Comparison of ENCODE assay signal across 11 mouse cellular contexts in genomic region chr5:5515411-5515810, GRCm38 (mm10). TPM values are rescaled to one million over a fixed set of nuclear protein-coding genes. Genes with fewer than 3 reads are reported as not detected.
DNase-seq lines count a peak whose midpoint lies in the region; ATAC-seq lines count a peak whose summit lies in the region.
"Had no signal": no experiment of that assay in that cellular context is flagged by ENCODE, and none has a peak within 500 bp of the region (broad histone marks: within the 10 kb centered on the region; RNA-seq: fewer than 3 reads in every experiment).

No protein-coding gene starts in this region.

- no peaks in the 10 kb centered on the region for H3K27me3 ChIP-seq in neural tube, embryonic 11.5 days (ENCODE audit: control insufficient read depth, insufficient read depth, low read length)
- H3K27me3 ChIP-seq in limb, embryonic 12.5 days, result no peaks in the 10 kb centered on the region
- no peaks in the 10 kb centered on the region for H3K27me3 ChIP-seq in neural tube, embryonic 15.5 days (replicated peaks)
- H3K27me3 ChIP-seq: CH12.LX had no signal

- no peak overlapping the region for H3K27ac ChIP-seq in neural tube, embryonic 11.5 days (ENCODE audit: low read depth, low read length)
- no peak overlapping the region for H3K27ac ChIP-seq in limb, embryonic 12.5 days
- no peak overlapping the region for H3K27ac ChIP-seq in neural tube, embryonic 15.5 days (replicated peaks)

- WGBS in neural tube, embryonic 11.5 days, result 78% methylated on average over 5 of the region's 5 CpGs
- WGBS in limb, embryonic 12.5 days, result 80% methylated on average over 5 of the region's 5 CpGs
- WGBS in neural tube, embryonic 15.5 days, result 82% methylated on average over 5 of the region's 5 CpGs

- H3K4me1 ChIP-seq in neural tube, embryonic 11.5 days (ENCODE audit: control insufficient read depth, insufficient read depth, low read length), result no peaks in the 10 kb centered on the region
- no peaks in the 10 kb centered on the region for H3K4me1 ChIP-seq in limb, embryonic 12.5 days (replicated peaks)
- H3K4me1 ChIP-seq in neural tube, embryonic 15.5 days, result 0 out of 2 replicates have a peak, but pooled peaks cover 5% of the 10 kb centered on the region

- no peak overlapping the region for H3K4me3 ChIP-seq in neural tube, embryonic 11.5 days (ENCODE audit: low read depth, low read length)
- H3K4me3 ChIP-seq in limb, embryonic 12.5 days (replicated peaks), result no peak overlapping the region
- peak overlapping the region; percentile 89; the same call in 1 of the 2 replicates for H3K4me3 ChIP-seq in neural tube, embryonic 15.5 days (replicated peaks)

- peak; percentile 88 for DNase-seq in heart, adult 11 months
- DNase-seq in heart, adult 9 months (ENCODE audit: low spot score in 2 of 2), result no peak
- no peak for DNase-seq in neural tube, embryonic 11.5 days (ENCODE audit: low spot score)
- DNase-seq in neural tube, embryonic 10.5 days (ENCODE audit: extremely low spot score, low spot score), result no peak
- no peak for DNase-seq in lung, postnatal 10 days

- H3K4me2 ChIP-seq in neural tube, embryonic 11.5 days (ENCODE audit: low read depth), result peak overlapping the region; percentile 70; the same call in 1 of the 2 replicates
- H3K4me2 ChIP-seq in limb, embryonic 12.5 days, result peak overlapping the region; percentile 78
- H3K4me2 ChIP-seq in neural tube, embryonic 15.5 days, result peak overlapping the region; percentile 77

- no peak overlapping the region for H3K9ac ChIP-seq in neural tube, embryonic 11.5 days (ENCODE audit: low read length)
- H3K9ac ChIP-seq in limb, embryonic 12.5 days (replicated peaks), result no peak overlapping the region
- no peak overlapping the region for H3K9ac ChIP-seq in neural tube, embryonic 15.5 days (replicated peaks)

- no peaks in the 10 kb centered on the region for H3K36me3 ChIP-seq in neural tube, embryonic 11.5 days (ENCODE audit: control insufficient read depth, insufficient read depth, low read length)
- peaks cover 15% of the 10 kb centered on the region for H3K36me3 ChIP-seq in limb, embryonic 12.5 days
- 0 out of 2 replicates have a peak, but pooled peaks cover 3% of the 10 kb centered on the region for H3K36me3 ChIP-seq in neural tube, embryonic 15.5 days

- ATAC-seq in neural tube, embryonic 11.5 days (ENCODE audit: insufficient read depth, low FRiP score, low TSS enrichment), result no peak
- ATAC-seq in limb, embryonic 12.5 days (ENCODE audit: insufficient number of reproducible peaks, insufficient read depth, low FRiP score, low TSS enrichment, low read depth), result no peak
- no peak for ATAC-seq in neural tube, embryonic 15.5 days (ENCODE audit: low FRiP score)
- no peak for ATAC-seq in granulocyte monocyte progenitor cell, adult 5-6 weeks (replicated peaks; ENCODE audit: poor library complexity, severe bottlenecking)

- no peaks in the 10 kb centered on the region for H3K9me3 ChIP-seq in neural tube, embryonic 11.5 days (ENCODE audit: control insufficient read depth, low read length)
- no peaks in the 10 kb centered on the region for H3K9me3 ChIP-seq in limb, embryonic 12.5 days
- no peaks in the 10 kb centered on the region for H3K9me3 ChIP-seq in neural tube, embryonic 15.5 days (replicated peaks)

RNA-seq across cellular contexts. Expression of gene Cldn12, which starts 0.7 kb away (rescaled TPM):
- polyA plus RNA-seq in neural tube, embryonic 11.5 days (2014; fragmentation: Nextera tagmentation; extraction: Ambion mirVana), result 38.1 and 40.0 TPM in 2 replicates
- 21.6 and 23.6 TPM in 2 replicates for polyA plus RNA-seq in limb, embryonic 12.5 days (2016; fragmentation: Nextera tagmentation; extraction: Ambion mirVana)
- polyA plus RNA-seq in neural tube, embryonic 15.5 days (2015; fragmentation: Nextera tagmentation; extraction: Ambion mirVana), result 15.8 and 16.6 TPM in 2 replicates
- 1.4 and 3.4 TPM in 2 replicates for total RNA-seq in granulocyte monocyte progenitor cell, adult 5-6 weeks (2014; fragmentation: Nextera tagmentation)
- total RNA-seq in granulocyte monocyte progenitor cell, adult 5-6 weeks (2017), result 4.2 and 7.5 TPM in 2 replicates

RNA-seq across cellular contexts. Expression of gene 1700015F17Rik, which starts 36.5 kb away (rescaled TPM):
- polyA plus RNA-seq in neural tube, embryonic 11.5 days (2014; fragmentation: Nextera tagmentation; extraction: Ambion mirVana), result not detected in 2 replicates
- polyA plus RNA-seq in limb, embryonic 12.5 days (2016; fragmentation: Nextera tagmentation; extraction: Ambion mirVana), result not detected in 2 replicates
- polyA plus RNA-seq in neural tube, embryonic 15.5 days (2015; fragmentation: Nextera tagmentation; extraction: Ambion mirVana), result not detected in 2 replicates
- not detected in 2 replicates for total RNA-seq in granulocyte monocyte progenitor cell, adult 5-6 weeks (2014; fragmentation: Nextera tagmentation)
- not detected in 2 replicates for total RNA-seq in granulocyte monocyte progenitor cell, adult 5-6 weeks (2017)
- total RNA-seq: CH12.LX; gastrocnemius, adult 8-10 months; heart, postnatal 25 days had no signal

RNA-seq across cellular contexts. Expression of gene Gtpbp10, which starts 43.9 kb away (rescaled TPM):
- 33.1 and 34.9 TPM in 2 replicates for polyA plus RNA-seq in neural tube, embryonic 11.5 days (2014; fragmentation: Nextera tagmentation; extraction: Ambion mirVana)
- 34.8 and 35.3 TPM in 2 replicates for polyA plus RNA-seq in limb, embryonic 12.5 days (2016; fragmentation: Nextera tagmentation; extraction: Ambion mirVana)
- polyA plus RNA-seq in neural tube, embryonic 15.5 days (2015; fragmentation: Nextera tagmentation; extraction: Ambion mirVana), result 12.8 and 17.9 TPM in 2 replicates
- 24.7 and 27.8 TPM in 2 replicates for total RNA-seq in granulocyte monocyte progenitor cell, adult 5-6 weeks (2014; fragmentation: Nextera tagmentation)
- total RNA-seq in granulocyte monocyte progenitor cell, adult 5-6 weeks (2017), result 31.3 and 37.1 TPM in 2 replicates
- total RNA-seq: CH12.LX had no signal

RNA-seq across cellular contexts. Expression of gene Gm8773, which starts 58.2 kb away (rescaled TPM):
- polyA plus RNA-seq in neural tube, embryonic 11.5 days (2014; fragmentation: Nextera tagmentation; extraction: Ambion mirVana), result 4.7 and 5.2 TPM in 2 replicates
- 0.38 and 0.83 TPM in 2 replicates for polyA plus RNA-seq in limb, embryonic 12.5 days (2016; fragmentation: Nextera tagmentation; extraction: Ambion mirVana)
- polyA plus RNA-seq in neural tube, embryonic 15.5 days (2015; fragmentation: Nextera tagmentation; extraction: Ambion mirVana), result 11.4 and 15.0 TPM in 2 replicates
- not detected in 2 replicates for total RNA-seq in granulocyte monocyte progenitor cell, adult 5-6 weeks (2014; fragmentation: Nextera tagmentation)
- not detected in 2 replicates for total RNA-seq in granulocyte monocyte progenitor cell, adult 5-6 weeks (2017)
- total RNA-seq: gastrocnemius, adult 8-10 months; heart, postnatal 25 days had no signal
